Mouse (Mus musculus): ENCODE data around the gene Sema3e. TPM values are rescaled to one million over a fixed set of nuclear protein-coding genes. Genes with fewer than 3 reads are reported as not detected.

Sema3e gene
- total and polyA plus RNA-seq, 2 experiments = 0.09 TPM; not detected in 1

DNA sequence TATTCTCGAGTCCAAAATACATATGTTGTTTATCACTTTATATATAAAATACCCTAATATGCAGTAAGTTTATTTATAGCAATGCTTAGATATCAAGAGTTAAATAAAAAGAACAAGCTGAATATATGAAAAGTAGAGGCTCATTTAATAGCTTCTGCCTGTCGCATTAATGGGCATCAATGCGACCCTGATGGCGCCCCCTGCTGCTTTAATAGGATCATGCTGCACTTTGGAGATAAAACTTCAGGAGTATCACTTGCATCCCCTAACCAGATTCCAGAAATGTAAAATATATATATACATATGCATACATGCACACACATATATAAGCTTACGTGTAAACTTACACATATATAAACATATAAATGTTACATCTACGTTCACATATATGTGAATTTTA lies 199.4 kb downstream of the Sema3e start:
- DNase-seq (ENCODE audit: extremely low read depth, low read depth, low spot score) = no peak
- no peak for TF ChIP-seq POLR2A (IDR thresholded peaks at IDR 0.05; ENCODE audit: extremely low read depth, insufficient read depth, low read length)
- no peak for TF ChIP-seq CTCF (IDR thresholded peaks at IDR 0.05; ENCODE audit: low read depth, low read length)
- Histone ChIP-seq H3K27ac (replicated peaks; ENCODE audit: insufficient read depth, low read depth, low read length) (no peak overlapping the region), H3K4me1 (ENCODE audit: control insufficient read depth, insufficient read depth, low read length) (no peaks in the 10 kb centered on the region), H3K79me2 (ENCODE audit: control insufficient read depth, insufficient read depth, low read length) (no peaks in the 10 kb centered on the region), H3K4me3 (ENCODE audit: insufficient read depth, low read depth, low read length) (no peak overlapping the region), H3K9ac (ENCODE audit: low read depth, low read length) (no peak overlapping the region), H3K27me3 (ENCODE audit: control insufficient read depth, insufficient read depth, low read length) (no peaks in the 10 kb centered on the region), H3K36me3 (ENCODE audit: control insufficient read depth, insufficient read depth, low read length) (no peaks in the 10 kb centered on the region)
- WGBS = 83% methylated on average over 6 of the region's 6 CpGs

DNA sequence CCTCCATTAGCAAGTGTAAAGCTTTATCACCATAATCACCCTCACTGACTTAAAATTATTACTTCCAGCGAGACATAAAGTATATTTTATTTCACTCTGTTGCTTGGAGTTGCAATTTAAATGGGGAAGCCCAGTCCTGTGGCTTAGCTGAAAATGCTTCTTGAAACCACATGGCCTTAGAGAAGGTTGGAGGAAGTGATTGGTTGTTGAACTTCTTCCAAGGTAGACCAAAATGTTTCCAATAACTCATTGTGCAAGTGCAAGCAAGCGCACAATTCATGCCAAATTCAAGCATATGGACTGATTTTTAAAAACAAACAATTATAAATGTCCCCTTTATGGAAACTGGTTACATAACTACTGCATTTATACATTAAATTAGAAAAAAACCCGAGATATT lies 206.0 kb downstream of the Sema3e start:
- Histone ChIP-seq H3K9ac (ENCODE audit: low read depth, low read length) (no peak overlapping the region), H3K4me3 (ENCODE audit: insufficient read depth, low read depth, low read length) (no peak overlapping the region), H3K79me2 (ENCODE audit: control insufficient read depth, insufficient read depth, low read length) (no peaks in the 10 kb centered on the region), H3K36me3 (ENCODE audit: control insufficient read depth, insufficient read depth, low read length) (no peaks in the 10 kb centered on the region), H3K27ac (replicated peaks; ENCODE audit: insufficient read depth, low read depth, low read length) (no peak overlapping the region), H3K27me3 (ENCODE audit: control insufficient read depth, insufficient read depth, low read length) (no peaks in the 10 kb centered on the region), H3K4me1 (ENCODE audit: control insufficient read depth, insufficient read depth, low read length) (no peaks in the 10 kb centered on the region)
- TF ChIP-seq CTCF (IDR thresholded peaks at IDR 0.05; ENCODE audit: low read depth, low read length) (no peak), POLR2A (IDR thresholded peaks at IDR 0.05; ENCODE audit: extremely low read depth, insufficient read depth, low read length) (no peak)
- no peak for DNase-seq (ENCODE audit: extremely low read depth, low read depth, low spot score)
- 63% methylated on average over 3 of the region's 3 CpGs for WGBS

DNA sequence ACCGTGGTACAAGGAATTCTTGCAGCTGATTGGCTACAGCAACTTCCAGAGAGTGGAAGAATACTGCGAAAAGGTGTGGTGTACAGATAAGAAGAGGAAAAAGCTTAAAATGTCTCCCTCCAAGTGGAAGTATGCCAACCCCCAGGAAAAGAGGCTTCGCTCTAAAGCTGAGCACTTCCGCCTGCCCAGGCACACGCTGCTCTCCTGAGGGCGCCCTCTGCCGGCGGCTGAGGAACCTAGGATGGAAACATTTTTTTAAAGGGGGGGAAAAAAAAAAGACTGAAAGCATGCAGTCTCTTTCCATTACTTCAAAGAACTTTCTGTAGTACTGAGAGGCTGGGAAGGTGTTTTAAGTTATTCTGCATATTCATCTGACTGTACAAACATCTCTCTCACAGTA lies 227.5 kb downstream of the Sema3e start:
- DNase-seq (ENCODE audit: extremely low read depth, low read depth, low spot score) = no peak
- Histone ChIP-seq H3K4me3 (ENCODE audit: insufficient read depth, low read depth, low read length) (no peak overlapping the region), H3K27ac (replicated peaks; ENCODE audit: insufficient read depth, low read depth, low read length) (no peak overlapping the region), H3K4me1 (ENCODE audit: control insufficient read depth, insufficient read depth, low read length) (no peaks in the 10 kb centered on the region), H3K27me3 (ENCODE audit: control insufficient read depth, insufficient read depth, low read length) (no peaks in the 10 kb centered on the region), H3K36me3 (ENCODE audit: control insufficient read depth, insufficient read depth, low read length) (no peaks in the 10 kb centered on the region), H3K9ac (ENCODE audit: low read depth, low read length) (no peak overlapping the region), H3K79me2 (ENCODE audit: control insufficient read depth, insufficient read depth, low read length) (no peaks in the 10 kb centered on the region)
- WGBS = 30% methylated on average over 8 of the region's 8 CpGs
- TF ChIP-seq POLR2A (IDR thresholded peaks at IDR 0.05; ENCODE audit: extremely low read depth, insufficient read depth, low read length) (no peak), CTCF (IDR thresholded peaks at IDR 0.05; ENCODE audit: low read depth, low read length) (peak; percentile 51)

DNA sequence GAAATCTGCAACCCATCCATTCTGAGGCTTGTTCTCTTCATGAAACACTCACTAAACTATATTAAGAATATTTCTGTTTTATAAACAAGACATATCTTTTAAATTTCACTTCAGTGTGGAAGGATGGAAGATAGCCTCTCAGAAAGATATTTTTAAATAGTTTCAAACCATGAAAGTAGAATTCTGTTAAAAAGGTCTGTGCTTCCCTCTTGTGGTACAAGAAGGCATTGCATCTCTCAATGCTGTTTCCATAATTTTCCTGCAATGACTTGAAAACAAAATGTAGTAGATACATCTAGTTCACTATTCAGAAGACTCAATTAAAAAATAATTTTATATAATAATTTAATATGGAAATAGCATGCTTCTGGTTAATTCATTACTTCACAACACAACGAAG lies 228.3 kb downstream of the Sema3e start:
- peak; percentile 14 for DNase-seq (ENCODE audit: extremely low read depth, low read depth, low spot score)
- no peaks in the 10 kb centered on the region for H3K4me1 ChIP-seq (ENCODE audit: control insufficient read depth, insufficient read depth, low read length)
- no peak overlapping the region for H3K4me3 ChIP-seq (ENCODE audit: insufficient read depth, low read depth, low read length)
- H3K79me2 ChIP-seq (ENCODE audit: control insufficient read depth, insufficient read depth, low read length) = no peaks in the 10 kb centered on the region
- H3K27ac ChIP-seq (replicated peaks; ENCODE audit: insufficient read depth, low read depth, low read length) = no peak overlapping the region
- TF ChIP-seq CTCF (IDR thresholded peaks at IDR 0.05; ENCODE audit: low read depth, low read length) (peak; percentile 40; the same call in 1 of the 2 replicates), POLR2A (IDR thresholded peaks at IDR 0.05; ENCODE audit: extremely low read depth, insufficient read depth, low read length) (no peak)
- WGBS = 65% methylated on average over 1 of the region's 1 CpGs
- no peaks in the 10 kb centered on the region for H3K27me3 ChIP-seq (ENCODE audit: control insufficient read depth, insufficient read depth, low read length)
- H3K9ac ChIP-seq (ENCODE audit: low read depth, low read length) = no peak overlapping the region
- no peaks in the 10 kb centered on the region for H3K36me3 ChIP-seq (ENCODE audit: control insufficient read depth, insufficient read depth, low read length)

DNA sequence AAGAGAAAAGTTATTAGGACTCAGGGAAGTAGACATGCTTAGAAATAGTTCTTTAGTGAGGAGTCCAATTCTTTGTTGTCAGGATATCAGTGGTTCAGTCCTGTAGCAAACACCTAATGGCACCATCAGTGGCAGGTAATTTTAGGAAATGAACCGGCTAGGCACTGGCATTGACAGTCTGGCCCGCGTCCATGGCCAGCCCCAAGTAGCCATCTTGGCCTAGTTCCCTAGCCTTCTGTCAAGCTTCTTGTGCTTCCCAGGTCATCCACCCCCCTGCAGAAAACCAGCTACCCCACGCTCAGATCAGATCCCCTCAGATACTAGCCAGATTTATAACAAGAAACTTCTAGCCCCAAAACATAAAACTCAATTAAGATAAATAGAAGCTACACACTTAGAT lies 235.1 kb downstream of the Sema3e start:
- Histone ChIP-seq H3K9ac (ENCODE audit: low read depth, low read length) (no peak overlapping the region), H3K79me2 (ENCODE audit: control insufficient read depth, insufficient read depth, low read length) (no peaks in the 10 kb centered on the region), H3K36me3 (ENCODE audit: control insufficient read depth, insufficient read depth, low read length) (no peaks in the 10 kb centered on the region), H3K4me1 (ENCODE audit: control insufficient read depth, insufficient read depth, low read length) (no peaks in the 10 kb centered on the region), H3K4me3 (ENCODE audit: insufficient read depth, low read depth, low read length) (no peak overlapping the region), H3K27ac (replicated peaks; ENCODE audit: insufficient read depth, low read depth, low read length) (no peak overlapping the region), H3K27me3 (ENCODE audit: control insufficient read depth, insufficient read depth, low read length) (no peaks in the 10 kb centered on the region)
- no peak for DNase-seq (ENCODE audit: extremely low read depth, low read depth, low spot score)
- WGBS = 87% methylated on average over 4 of the region's 4 CpGs
- TF ChIP-seq POLR2A (IDR thresholded peaks at IDR 0.05; ENCODE audit: extremely low read depth, insufficient read depth, low read length) = no peak
- no peak for TF ChIP-seq CTCF (IDR thresholded peaks at IDR 0.05; ENCODE audit: low read depth, low read length)

DNA sequence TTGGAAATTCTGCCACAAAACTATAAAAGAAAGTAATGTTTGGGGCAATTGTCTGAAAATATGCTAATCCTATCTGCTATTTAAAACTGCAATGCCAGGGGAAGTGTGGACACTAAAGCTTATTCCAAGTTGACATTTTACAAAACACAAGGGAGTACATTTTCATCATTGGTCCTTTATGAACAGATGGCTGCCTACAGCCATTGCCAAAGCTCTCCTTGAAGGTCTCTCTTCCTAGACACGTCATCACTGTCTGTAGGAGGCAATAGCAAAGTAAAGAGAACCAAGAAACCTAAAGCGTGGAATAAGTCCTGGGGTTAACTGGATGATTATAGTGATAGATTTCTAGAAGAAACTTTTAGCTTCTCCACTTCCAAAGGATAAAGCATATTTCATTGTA lies 242.3 kb downstream of the Sema3e start:
- Histone ChIP-seq H3K4me3 (ENCODE audit: insufficient read depth, low read depth, low read length) (no peak overlapping the region), H3K79me2 (ENCODE audit: control insufficient read depth, insufficient read depth, low read length) (no peaks in the 10 kb centered on the region), H3K9ac (ENCODE audit: low read depth, low read length) (no peak overlapping the region), H3K27ac (replicated peaks; ENCODE audit: insufficient read depth, low read depth, low read length) (no peak overlapping the region), H3K4me1 (ENCODE audit: control insufficient read depth, insufficient read depth, low read length) (no peaks in the 10 kb centered on the region), H3K27me3 (ENCODE audit: control insufficient read depth, insufficient read depth, low read length) (no peaks in the 10 kb centered on the region), H3K36me3 (ENCODE audit: control insufficient read depth, insufficient read depth, low read length) (no peaks in the 10 kb centered on the region)
- WGBS = 65% methylated on average over 2 of the region's 2 CpGs
- no peak for TF ChIP-seq POLR2A (IDR thresholded peaks at IDR 0.05; ENCODE audit: extremely low read depth, insufficient read depth, low read length)
- no peak for TF ChIP-seq CTCF (IDR thresholded peaks at IDR 0.05; ENCODE audit: low read depth, low read length)
- no peak for DNase-seq (ENCODE audit: extremely low read depth, low read depth, low spot score)

Other genes starting within 250 kb of the Sema3e start
- not detected in 2 replicates for gene Speer3, start 233.7 kb upstream of the Sema3e start, total RNA-seq (2014; rRNA removed)
- gene Speer3, start 233.7 kb upstream of the Sema3e start, polyA plus RNA-seq (2012; rRNA removed) = not detected in 2 replicates

Measured in liver, adult 2 months (tissue).